Mouse (Mus musculus) fat pad, adult 2 months (tissue): ENCODE measurements around the gene Pttg1.

ENCODE experiments used
- DNase-seq: peaks from one replicate; pipeline ENCODE4 v3.0.0-alpha.2; 2011; ENCODE audit warnings: low read depth, low spot score; ENCODE audit errors: extremely low read depth

The Pttg1 gene

DNA sequence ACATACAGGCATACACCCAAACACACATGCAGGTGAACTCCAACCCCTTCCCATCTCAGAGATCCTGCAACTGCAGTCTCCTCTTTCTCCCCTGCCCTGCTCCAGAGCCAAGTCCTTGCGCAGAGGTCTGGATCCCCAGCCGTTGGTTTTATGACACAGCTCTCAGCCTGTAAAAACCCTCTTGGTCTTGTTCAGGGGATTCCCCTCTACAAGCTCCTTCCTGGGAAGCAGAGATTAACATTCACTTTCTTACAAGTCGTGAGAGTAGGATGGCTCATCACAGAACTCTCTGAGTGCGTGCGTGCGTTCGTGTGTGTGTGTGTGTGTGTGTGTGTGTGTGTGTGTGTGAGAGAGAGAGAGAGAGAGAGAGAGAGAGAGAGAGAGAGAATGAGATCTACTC, 15.8 kb downstream of the Pttg1 start:
- DNase-seq = no peak

DNA sequence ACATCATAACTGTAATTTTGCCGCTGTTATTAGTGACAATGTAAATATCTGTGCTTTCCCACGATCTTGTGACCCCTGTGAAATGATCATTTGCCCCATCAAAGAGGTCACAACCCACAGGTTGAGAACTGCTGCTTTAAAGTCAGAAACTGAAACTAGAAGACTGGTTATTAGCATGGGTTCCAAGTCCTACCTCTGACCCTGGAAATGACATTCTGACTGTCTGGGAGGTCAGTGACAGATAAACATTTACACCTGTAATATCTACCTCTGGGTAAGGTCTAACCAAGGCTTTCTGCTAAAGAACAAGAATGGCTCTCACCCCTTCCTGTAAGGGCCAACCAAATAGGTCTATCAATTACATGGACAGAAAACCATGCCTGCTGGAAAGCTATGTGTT, 17.2 kb downstream of the Pttg1 start:
- no peak for DNase-seq

- DNase-seq = no peak
These were observed 21.8 kb downstream of the Pttg1 start for GRCm38 (mm10) chr11:43404150-43404807.

DNA sequence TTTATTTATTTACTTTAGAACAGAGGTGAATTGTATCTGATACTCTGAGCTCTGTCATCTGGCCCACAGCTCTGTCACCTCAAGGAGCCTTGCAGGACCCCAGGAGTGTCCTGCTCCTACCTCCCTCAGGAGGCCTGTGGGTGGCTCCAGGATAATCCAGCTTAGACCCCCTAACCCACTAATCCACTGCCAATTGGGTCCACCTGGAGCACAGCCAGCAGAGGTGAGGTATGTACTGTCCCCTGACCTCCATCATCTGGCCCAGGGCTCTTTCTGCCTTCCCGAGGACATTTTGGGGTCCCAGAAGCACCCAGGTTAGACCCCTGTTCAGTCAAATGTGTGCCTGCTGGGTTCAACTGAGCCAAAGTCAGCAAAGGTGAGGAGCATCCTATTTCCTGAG, 25.9 kb downstream of the Pttg1 start:
- DNase-seq = no peak

DNA sequence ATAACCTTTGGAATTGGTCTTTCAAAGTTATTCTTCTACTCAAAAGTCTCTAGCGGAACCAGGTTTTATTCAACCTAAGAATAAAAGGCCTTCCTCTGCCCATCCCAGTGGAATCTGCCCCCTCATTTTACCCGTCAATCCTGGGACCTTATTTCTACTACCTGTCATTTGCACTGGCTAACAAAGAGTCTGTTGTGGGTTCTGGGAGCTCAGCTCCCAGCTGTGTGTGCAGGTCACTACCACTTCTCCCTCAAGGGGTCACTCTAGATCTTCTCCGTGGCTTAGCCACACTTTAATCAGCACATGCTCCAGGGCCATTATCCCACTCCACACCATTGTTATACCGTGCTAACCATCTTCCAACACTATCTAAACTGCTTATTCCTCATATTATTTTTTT, 26.8 kb downstream of the Pttg1 start:
- DNase-seq = no peak

GRCm38 (mm10) chr11:43396672-43397071, 29.4 kb downstream of the Pttg1 start:
- no peak for DNase-seq

DNA sequence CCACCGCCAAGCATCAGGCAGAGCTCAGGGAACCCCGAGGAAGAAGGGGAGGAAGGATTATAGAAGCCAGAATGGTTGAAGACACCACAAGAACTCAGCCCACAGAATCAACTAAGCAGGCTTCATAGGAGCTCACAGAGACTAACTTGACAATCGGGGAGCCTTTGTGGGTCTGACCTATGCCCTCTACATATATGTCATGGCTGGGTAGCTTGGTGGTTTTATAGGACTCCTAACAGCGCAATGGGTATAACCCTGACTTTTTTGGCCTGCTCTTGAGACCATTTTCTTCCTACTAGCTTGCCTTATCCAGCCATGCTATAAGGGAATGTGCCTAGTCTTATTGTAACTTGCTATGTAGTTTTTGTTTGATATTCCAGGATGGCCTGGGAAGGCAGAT, 29.8 kb downstream of the Pttg1 start:
- no peak for DNase-seq

DNA sequence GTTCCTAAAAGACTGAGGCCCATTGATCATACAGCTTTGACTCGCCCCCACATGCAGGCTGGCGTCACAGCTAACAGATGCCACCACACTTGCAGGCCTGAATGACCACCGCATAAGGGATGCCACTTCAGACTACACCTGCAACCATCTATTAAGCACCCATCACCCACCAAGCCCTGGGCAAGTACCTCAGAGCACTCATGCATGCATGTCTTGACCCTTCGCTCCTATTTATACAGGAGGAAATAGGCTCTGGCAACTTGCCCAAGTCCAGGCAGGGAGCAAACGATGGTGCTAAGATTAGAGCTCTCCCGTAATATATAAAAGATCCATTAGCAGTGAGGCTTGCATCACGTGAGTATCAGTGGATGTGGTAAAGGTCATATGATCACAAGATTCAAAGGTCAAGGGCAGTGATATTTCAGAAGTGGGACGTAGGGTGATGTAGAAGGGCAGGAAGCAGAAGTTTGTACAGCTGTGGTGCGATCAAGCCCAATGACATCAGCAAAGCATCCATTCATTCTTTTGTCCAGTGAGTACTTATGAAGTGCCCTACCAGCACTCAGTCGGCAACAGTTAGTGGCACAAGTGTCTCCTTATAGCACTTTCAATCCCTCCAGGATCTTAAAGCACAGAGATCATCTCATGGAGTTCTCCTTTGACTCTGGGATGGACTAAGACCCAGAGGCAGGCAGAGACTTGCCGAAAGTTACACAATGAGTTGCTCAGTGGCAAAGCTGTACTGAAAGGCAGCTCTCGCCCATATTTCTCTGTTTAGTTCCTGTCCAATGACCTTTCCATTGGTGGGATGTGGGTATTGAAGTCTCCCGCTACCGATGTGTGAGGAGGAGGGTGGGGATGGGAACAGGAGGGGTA, 30.7 kb downstream of the Pttg1 start:
- no peak for DNase-seq

GRCm38 (mm10) chr11:43393325-43393724, 32.7 kb downstream of the Pttg1 start:
- DNase-seq = no peak

DNA sequence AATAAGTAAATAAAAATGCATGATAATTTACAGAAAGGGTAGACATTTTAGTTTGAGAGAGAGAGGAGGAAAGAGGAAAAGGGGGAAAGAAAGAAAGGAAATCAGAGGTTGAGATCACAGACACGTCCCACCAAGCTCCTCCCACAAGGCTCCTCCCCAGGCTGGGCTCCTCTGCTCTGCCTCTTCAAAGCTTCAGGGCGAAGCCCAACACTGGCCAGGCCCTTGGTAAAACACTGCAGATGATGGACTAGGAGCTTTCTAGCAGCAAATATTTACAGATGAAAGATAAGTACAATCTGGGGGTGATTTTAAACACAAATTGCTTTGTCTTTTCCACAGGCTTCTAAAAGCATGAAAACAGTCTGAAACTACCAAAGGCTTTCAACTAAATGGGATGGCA, 33.3 kb downstream of the Pttg1 start:
- no peak for DNase-seq

DNA sequence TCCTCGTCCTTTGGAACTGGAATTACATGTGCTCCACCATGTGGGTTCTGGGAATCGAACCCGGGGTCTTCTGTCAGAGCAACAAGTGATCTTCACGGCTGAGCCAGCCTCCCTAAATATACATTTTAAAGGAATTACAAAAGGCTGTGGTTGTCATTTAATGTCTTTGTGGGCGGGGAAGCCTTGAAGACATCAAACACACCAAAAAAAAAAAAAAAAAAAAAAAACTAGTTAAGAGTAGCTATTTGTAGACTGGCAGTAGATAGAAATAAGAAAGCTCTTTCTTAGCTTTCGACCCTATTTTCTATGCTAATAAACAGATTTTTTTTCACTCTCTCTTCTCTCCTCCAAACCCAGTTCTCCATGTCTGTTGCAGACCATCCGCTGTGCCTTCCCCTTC, 36.9 kb downstream of the Pttg1 start:
- DNase-seq = no peak

- no peak for DNase-seq
These were observed 37.6 kb downstream of the Pttg1 start for GRCm38 (mm10) chr11:43388122-43389097.

GRCm38 (mm10) chr11:43387004-43387880, 38.8 kb downstream of the Pttg1 start:
- no peak for DNase-seq

DNA sequence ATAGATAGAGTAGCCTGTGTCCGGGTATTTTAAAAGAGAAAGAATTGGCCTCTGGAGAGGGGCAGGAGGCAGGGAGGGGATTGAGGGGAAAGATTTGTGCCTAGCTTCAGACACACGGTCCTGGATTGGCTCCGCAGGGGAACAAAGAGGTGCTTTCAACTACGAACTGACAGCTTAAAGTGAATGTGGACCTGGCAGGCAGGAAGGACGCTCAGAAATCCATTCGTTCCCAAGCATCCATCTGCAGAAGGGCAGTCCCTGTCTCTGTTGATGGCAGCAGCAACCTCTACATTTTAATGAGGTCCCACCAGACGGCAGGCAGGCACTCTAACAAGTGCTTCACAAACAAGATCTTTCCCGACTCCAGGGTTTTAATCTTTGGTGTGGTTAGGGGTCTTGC, 40.3 kb downstream of the Pttg1 start:
- DNase-seq = no peak

DNA sequence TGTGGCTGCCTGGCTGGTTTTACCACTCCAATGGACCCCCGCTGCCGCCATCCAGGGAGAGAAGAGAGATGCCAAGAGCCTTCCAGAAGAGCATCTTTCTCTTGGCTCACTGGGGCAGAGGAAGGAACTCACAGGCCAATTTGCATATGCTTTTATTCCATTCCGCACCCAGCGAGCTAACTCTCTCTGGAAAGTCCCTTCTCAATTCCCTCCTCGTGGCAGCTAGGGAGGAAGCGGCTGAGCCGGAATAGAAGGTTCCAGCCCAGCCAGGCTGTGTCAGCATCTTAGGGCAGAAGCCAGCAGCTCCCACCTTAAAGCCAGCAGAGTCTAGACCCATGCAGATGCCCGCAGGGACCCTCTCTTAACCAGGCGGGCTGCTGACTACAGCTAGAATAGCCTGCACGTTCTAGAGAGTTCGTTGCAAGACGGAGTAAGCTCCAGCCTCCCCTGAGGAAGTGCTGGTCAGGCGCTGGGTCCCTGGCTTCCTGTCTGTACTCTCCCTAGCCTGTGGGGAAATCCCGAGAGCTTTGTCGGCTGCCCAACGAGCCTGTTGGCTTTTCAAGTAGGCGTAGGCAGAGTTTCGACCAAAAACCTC, 40.9 kb downstream of the Pttg1 start:
- DNase-seq = no peak

DNA sequence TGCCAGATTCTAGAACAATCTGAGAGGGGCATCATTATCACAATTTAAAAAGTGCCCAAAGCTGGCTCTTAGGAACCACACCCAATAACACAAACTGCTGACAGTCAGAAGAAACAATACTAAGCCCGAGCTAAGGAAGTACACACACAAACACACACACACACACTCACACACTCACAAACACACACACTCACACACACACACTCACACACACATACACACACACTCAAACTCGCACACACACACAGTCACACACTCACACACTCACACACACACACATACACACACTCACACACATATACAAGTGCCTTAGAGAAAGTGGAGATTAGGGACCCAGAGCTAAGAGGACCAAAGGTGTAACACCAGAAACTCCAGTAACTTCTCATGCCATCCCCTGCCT, 42.5 kb downstream of the Pttg1 start:
- no peak for DNase-seq

DNA sequence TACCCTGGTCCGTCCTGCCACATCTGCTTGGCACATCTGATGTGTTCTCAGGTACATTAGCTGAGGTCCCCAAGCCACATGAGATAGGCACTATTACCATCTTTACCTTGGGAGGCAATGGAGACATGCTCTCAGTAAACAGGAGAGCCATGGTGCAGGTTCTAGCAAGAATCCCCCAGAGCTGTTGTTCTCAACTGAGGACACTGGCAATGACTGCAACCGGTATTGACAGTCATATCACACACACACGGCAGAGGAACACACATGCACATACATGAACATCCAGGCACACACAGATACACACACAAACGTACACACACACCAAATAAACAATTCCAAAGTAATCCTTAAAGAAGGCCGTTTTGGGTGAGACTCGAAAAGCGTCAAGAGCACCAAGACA, 45.1 kb downstream of the Pttg1 start:
- DNase-seq = no peak

GRCm38 (mm10) chr11:43379911-43380485, 46.1 kb downstream of the Pttg1 start:
- no peak for DNase-seq

DNA sequence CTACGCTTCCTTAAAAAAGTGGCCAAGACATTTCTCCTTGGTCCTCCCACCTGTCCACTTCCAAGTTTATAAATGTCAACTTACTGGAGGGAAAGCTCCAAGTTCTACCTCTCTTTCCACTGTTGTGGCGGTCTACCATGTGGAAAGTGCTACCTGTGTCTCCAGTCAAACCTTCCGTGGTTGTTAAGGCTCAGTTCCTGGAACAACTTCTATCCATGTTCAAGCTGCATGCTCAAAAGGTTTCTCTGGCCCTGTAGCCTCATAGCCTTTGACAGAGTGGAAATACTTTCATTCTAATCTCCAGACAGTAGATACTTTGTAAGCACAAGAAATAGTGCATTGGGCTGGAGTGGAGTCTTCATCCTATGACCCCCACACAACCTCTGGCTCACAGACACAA, 46.6 kb downstream of the Pttg1 start:
- DNase-seq = no peak
